Mouse (Mus musculus): Measurements from ENCODE around the gene Wfdc10.

The Wfdc10 gene

DNA sequence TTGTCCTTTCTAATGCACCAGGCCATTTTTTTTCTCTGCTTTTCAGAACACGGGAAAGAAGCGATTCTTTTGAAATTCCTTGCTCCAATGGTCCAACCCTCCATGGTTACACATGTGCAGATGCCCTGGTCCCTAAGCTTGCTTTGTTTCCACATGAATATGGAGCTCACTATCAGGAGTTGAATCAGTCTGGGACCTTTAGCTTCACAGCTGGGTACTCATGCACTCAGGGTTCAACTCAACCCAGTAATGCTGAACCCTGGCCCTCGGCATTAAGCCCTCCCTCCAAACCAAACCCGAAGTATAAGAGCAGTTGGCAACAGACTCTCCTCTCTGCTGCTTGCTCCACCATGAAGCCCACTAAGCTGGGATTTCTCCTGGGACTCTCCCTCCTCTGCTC, 42.4 kb downstream of the Wfdc10 start, which contains the start of gene Spint4:
TSS of gene Spint4 (plus strand) at position 301 of the 400 bp plus-strand sequence.
- intact Hi-C loops (cut with DNase I): no loop called here

DNA sequence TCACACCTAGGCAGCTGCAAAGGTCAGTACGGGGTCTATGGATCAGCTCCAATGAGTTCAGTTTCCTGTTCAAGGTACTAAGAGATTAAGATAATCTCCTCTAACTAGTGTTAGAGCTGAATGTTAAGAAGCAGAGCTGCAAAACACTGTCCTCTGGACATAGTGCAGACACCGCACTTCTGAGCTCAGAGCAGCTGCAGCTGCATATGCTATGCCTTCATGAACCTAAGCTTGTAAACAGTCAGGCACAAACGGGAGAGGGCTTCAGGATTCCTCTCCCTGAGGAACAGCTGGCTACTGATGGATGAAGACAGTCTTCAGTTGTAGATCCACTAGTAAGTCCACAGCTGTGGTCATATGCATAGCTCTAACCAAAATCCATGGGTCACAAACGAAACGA, 45.1 kb downstream of the Wfdc10 start:
- intact Hi-C loops (cut with DNase I): no loop called here

DNA sequence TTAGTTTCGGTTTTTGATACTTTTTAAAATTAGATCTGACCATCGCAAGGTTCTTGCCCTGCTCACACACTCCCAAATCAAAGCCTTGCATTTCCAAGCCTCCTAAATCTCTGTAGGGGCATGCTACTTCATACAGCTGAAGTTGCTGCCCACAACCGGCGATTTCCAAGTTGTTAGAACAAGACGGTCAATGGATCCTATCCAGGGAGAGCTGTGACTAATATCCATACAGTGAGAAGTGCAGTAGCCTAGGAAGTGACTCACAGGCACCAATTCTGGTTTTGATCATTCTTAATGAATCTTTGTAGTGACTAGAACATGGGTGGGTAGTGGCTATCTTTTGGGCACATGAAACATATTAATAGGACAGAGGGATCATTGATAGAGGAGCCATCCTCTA, 45.9 kb downstream of the Wfdc10 start:
- intact Hi-C loops (cut with DNase I): no loop called here

DNA sequence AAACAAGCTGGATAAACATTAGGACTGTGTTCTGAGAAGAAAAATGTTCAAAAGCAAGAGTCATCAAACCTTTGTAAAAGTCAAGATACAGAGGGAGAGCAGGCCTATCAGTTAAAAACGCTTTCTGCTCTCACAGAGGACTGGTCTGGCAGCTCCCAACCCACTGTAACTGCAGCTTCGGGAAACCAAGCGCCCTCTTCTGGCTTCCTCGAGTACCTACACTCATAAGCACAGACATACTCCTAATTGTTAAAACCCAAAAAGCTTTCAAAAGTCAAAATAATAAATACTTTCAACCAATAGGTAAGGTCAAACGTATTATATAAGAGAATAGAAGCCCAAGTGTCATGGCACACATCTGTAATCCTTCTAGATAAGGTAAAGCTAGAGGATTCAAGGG, 48.4 kb downstream of the Wfdc10 start:
- intact Hi-C loops (cut with DNase I): no loop called here

DNA sequence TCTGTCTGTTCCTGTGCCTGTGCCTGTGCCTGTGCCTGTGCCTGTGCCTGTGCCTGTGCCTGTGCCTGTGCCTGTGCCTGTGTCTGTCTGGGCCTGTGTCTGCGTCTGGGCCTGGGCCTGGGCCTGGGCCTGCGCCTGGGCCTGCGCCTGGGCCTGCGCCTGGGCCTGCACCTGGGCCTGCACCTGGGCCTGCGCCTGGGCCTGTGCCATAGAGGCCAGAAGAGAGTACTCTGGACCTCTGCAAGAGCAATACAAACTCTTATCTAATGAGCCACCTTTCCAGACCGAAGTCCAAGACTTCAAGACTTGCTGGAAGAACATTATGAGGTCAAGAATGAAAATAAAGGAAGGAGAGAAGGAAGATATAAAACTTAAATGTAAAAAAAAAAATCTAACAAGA, 49.5 kb downstream of the Wfdc10 start:
- intact Hi-C loops (cut with DNase I): no loop called here

DNA sequence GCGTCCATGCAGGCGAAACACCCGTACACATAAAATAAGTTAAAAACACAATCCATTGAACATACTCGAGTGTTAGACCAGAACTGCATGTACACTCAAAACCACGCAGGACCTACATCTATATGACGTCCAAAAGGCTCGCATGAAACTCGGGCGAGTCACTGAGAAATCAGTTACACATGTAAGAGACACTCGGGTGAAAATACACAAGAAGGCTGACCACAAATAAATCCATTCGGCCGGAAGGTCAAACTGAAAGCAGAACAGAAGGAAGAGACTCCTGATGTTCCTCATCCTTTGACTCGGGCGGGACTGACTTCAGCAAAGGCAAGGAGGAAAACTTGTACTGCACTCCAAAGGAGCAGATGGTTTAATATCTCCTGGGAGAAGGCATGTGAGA, 50.1 kb downstream of the Wfdc10 start:
- intact Hi-C loops (cut with DNase I): no loop called here

Data from adrenal gland (tissue).